Mouse (Mus musculus) urinary bladder, postnatal 36 days (tissue): ENCODE data around the gene Safb.
A peak's percentile ranks its signal among the peaks of the same experiment; 100 is the strongest.

Experiments used
- DNase-seq, 2 experiments: peaks; one replicate each; pipeline ENCODE4 v3.0.0; 2022; ENCODE audit warnings: low spot score in 2 of 2, mixed read lengths in 1 of 2

The Safb gene

GRCm38 (mm10) chr17:56584257-56585130 lies at the start of gene Safb, which contains the start of gene Safb2:
Gene Safb, plus strand, starts transcription at chr17:56584825.
Gene Safb2, minus strand, starts transcription at chr17:56584585.
- DNase-seq, result peak; percentile 98 to 99

- DNase-seq, result no peak
Measured at GRCm38 (mm10) chr17:56536192-56536591, 48.4 kb upstream of the Safb start.

DNA sequence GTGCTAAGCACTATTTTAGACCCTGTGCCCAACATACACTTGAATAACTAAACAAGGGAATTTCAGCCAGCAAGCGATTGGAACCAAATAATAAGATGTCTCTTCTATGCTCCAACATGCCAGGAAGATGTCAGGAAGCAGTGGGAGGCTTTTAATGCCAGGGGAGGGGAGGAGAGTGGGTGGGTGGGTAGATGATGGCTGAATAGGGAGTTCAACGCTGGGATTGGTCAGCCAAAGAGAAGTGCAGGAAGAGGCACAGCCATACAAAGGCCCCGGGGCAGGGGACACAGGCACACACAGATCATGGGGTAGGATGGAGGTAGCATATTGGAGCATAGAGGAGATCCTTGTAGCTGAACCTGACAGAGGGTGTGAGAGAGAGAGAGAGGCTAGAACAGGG lies 47.8 kb upstream of the Safb start:
- no peak for DNase-seq

- DNase-seq, result no peak
Measured at GRCm38 (mm10) chr17:56537912-56538311, 46.7 kb upstream of the Safb start.

DNA sequence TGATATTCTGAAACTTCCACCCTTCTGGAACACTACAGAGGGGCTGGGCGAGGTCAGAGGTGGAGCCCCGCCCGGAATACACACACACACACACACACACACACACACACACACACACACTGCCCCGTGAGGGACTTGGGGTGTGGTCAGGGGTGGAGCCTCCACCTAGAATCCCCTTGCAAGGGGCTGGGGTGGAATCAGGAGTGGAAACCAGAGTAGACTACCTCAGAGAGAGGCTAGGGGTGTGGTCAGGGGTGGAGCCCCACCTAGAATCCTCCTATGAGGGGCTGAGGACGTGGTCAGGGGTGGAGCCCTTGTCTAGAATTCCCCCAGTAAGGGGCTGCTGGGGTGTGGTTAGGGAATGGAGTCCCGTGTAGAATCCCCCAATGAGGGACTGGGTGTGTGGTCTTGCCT lies 44.1 kb upstream of the Safb start:
- no peak for DNase-seq

GRCm38 (mm10) chr17:56542736-56543135 lies 41.9 kb upstream of the Safb start:
- DNase-seq, result no peak

- no peak for DNase-seq
Measured at GRCm38 (mm10) chr17:56543684-56544224, 40.9 kb upstream of the Safb start.

- DNase-seq, result no peak
Measured at GRCm38 (mm10) chr17:56544699-56545387, 39.8 kb upstream of the Safb start.

DNA sequence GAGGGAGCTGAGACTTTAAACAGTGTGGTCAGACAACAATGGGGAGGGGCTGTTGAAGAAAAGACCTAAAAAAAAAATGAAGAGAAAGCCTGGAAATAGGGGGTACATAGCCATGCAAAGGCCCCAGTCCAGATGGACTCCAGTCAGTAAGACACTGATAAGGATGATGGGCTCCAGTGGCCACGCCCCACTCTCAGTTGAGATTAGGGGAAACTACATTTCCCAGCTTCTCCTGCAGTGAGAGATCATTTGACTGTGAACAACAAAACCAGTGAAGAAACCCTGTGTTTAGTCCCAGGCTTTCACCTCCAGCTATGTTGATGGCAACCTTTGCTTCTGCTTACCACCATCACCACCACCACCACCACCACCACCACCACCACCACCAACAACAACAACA lies 38.7 kb upstream of the Safb start:
- no peak for DNase-seq

DNA sequence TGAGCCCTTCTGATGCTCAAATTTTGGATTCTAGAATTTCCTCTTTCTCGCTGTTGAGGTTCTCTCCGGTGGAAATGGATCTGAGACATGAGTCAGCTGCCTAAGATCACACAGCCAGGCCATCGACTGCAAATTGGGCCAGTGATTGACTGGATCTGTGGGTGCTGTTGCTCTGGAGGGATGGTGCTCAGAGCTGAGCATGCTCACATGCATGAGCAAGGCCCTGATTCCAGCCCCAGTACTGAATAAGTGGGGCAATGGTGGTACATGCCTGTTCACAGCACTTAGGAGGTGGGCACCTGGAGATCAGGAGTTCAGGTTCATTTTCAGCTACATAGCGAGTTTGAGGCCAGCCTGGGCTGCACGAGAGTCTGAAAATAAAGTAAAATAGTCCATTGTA lies 38.0 kb upstream of the Safb start:
- no peak for DNase-seq

- no peak for DNase-seq
Measured at GRCm38 (mm10) chr17:56547116-56547845, 37.3 kb upstream of the Safb start.

DNA sequence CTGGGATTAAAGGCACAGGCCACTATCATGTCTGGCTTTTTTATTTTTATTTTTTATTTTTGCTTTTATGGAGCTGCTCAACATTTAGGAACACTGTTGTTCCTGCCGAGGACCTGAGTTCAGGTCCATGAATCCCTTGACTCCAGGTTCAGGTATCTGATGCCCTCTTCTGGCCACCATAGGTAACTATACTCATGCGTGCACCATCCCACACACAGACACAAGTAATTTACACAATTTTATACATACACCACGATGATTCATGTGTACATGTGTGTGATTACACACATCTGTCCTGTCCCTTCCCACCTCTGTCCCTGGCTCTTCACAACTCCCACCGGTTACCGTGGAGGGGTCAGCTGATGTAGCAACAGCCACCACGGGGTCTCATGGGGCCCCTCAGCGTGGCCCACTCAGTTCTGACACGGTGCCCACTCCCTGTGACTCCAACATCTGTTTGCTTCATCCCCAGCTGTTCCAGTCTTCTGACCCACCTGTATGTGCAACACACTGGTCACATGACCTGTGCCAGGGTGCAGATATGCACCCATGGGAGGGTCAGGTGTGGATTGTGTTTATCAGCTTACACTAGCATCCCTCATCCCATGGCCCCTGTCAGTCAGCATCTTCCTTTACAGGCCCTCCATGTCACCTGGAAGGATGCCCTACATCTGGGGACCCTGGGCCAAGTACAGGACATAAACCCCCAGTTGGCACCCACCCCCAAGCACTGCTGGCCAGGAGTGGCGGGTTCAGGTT lies 36.6 kb upstream of the Safb start:
- no peak for DNase-seq

DNA sequence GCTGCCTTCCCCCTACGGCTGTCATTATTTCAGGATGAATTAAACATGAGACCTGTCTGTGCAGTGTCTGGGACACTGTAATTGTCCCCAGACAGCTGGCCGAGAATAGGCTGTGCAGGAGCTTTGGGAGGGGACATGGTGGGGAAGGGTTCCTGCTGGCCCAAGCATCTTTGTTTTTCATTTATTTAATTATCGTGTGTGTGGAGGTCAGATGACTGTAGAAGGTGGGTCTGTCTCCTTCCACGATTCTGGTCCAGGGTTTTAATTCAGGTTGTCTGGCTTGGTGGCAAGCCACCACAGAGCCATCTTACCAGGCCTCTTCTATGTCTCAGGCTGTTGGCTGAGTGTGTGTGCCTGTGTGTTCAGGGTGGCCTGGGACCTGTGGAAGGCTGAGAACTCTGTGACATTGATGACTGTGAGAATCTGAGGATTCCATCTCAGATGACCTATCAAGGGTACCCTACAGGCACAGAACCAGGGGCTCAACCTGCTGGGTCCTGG lies 36.0 kb upstream of the Safb start:
- no peak for DNase-seq

GRCm38 (mm10) chr17:56550784-56551475 lies 33.7 kb upstream of the Safb start:
- no peak for DNase-seq

DNA sequence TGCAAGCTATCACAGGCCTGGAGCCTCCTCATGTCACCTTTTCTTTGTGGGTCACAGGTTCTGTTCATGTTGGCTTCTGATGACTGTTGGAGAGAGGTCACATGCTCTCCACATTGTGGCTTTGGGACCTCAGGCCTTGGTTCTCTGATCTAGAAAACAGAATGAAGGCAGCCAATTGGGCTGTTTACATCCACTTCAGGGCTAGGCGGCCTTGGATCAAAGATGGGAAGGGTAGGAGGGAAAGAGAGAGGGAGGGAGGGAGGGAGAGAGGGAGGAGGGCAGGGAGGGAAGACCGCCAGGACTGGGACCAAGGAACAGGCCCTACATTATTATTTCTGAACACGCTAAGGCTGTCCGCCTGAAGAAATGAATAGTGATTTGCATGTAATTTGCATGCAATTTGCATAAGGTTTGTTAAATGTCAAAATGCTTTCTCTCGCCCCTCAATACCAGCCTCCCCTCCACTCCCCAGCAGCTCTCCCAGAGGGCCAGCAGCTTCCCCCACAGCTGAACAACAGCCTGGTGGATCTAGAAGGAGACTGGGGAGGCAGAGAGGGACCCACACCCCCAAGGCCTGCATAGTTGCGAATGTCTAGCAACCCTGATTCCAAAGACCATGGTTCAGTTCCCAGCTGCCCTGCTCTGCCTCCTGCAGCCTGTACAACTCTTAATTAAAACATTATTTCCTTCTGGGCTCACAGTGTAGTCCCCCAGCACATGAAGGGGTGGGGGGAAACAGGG lies 32.6 kb upstream of the Safb start:
- no peak for DNase-seq

GRCm38 (mm10) chr17:56552781-56553363 lies 31.8 kb upstream of the Safb start:
- DNase-seq, result peak; percentile 58 to 65

DNA sequence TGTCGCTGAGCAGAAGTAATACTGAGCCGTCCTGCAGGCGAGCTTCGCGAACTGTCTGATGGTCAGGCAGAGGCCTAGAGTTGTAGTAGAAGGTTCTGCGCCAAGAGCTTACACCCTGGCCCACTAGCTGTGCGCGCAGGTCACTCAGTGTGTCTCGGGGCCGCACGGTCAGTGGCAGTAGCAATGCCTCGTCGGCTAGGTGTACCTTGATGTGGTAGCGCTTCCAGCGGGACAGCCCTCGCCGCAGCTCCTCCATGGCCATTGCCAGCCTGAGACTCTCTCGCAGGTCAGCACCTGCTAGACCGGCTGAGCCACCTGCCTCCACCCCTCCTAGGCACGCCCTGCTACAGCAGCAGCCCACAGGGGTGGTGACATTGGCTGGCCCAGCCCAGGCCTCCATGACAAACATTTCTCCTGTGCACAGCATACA lies 30.5 kb upstream of the Safb start, which contains the start of gene Gm20219:
TSS of gene Gm20219 (minus strand) at position 266 of the 430 bp plus-strand sequence.
- DNase-seq, result peak; percentile 68 to 81

DNA sequence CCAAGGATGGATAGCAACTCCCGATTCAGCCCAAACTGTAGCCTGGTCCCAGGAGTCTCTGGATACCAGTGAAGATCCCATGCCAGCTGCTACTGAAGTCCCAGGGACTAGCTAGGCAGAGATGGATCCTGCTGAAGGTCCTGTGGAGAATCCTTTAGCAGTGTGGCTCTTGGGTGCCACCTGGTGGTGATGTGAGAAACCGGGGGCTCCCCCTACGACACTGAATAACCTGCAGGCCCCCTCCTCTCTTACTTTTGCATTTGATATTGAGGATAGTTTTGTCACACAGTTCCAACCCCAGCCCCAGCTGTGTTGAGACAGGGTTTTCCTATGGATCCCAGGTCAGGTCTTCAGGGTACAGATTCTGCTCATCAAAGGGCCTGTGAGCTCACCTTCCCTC lies 26.2 kb upstream of the Safb start:
- DNase-seq, result peak; percentile 29 to 44

DNA sequence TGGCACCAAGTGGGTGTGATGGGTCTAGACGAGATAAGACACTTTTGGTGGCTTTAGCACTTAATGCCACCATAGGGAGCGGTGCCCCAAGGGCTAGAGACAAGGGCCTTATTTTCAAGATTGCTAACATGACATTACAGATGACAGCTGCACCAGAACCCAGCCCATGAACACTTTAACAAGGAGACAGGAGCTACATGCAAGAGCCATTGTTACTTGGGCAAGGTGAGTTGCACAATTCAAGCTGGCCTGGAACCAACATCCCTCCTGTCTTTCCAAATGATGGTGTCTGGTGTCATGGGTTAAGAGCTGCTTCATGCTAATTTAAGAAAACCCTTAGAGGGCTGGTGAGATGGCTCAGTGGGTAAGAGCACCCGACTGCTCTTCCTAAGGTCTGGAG lies 25.2 kb upstream of the Safb start:
- no peak for DNase-seq
